Comparison of ENCODE assay signal across 8 mouse cellular contexts in genomic region chr1:85928057-85928687, GRCm38 (mm10). TPM values are rescaled to one million over a fixed set of nuclear protein-coding genes. Genes with fewer than 3 reads are reported as not detected.
DNase-seq lines count a peak whose midpoint lies in the region; ATAC-seq lines count a peak whose summit lies in the region.

Gene 4933407L21Rik, plus strand, starts transcription at chr1:85928483.

- no peaks in the 10 kb centered on the region for H3K27me3 ChIP-seq in heart, embryonic 16.5 days (ENCODE audit: control insufficient read depth, insufficient read depth, low read length)
- no peaks in the 10 kb centered on the region for H3K27me3 ChIP-seq in hindbrain, embryonic 13.5 days
- H3K27me3 ChIP-seq in limb, embryonic 13.5 days = no peaks in the 10 kb centered on the region
- H3K27me3 ChIP-seq in stomach, embryonic 14.5 days (ENCODE audit: control insufficient read depth, insufficient read depth, low read length) = no peaks in the 10 kb centered on the region

- intact Hi-C loops in gastrocnemius, postnatal 36 days (cut with DNase I) = no loop called here

- ATAC-seq in heart, embryonic 16.5 days (replicated peaks; ENCODE audit: extremely low read depth, insufficient read depth, low FRiP score) = peak; percentile 54
- peak; percentile 90 for ATAC-seq in hindbrain, embryonic 13.5 days (ENCODE audit: low FRiP score)
- peak; percentile 87 for ATAC-seq in limb, embryonic 13.5 days (ENCODE audit: low FRiP score, low read depth)
- ATAC-seq in stomach, embryonic 14.5 days (ENCODE audit: insufficient number of reproducible peaks, insufficient read depth, low FRiP score, low read depth) = peak; percentile 58; the same call in 1 of the 2 replicates

- peak within 1 kb of the TSS; percentile 29; the same call in 1 of the 2 replicates for H3K27ac ChIP-seq in heart, embryonic 16.5 days (ENCODE audit: low read length)
- H3K27ac ChIP-seq in hindbrain, embryonic 13.5 days = peak within 1 kb of the TSS; percentile 87
- H3K27ac ChIP-seq in limb, embryonic 13.5 days = peak within 1 kb of the TSS; percentile 33; the same call in 1 of the 2 replicates
- H3K27ac ChIP-seq in stomach, embryonic 14.5 days (ENCODE audit: low read length) = no peak within 1 kb of the TSS

- WGBS in heart, embryonic 16.5 days = 45% methylated on average over 4 of the region's 4 CpGs
- WGBS in hindbrain, embryonic 13.5 days = 21% methylated on average over 4 of the region's 4 CpGs
- 56% methylated on average over 4 of the region's 4 CpGs for WGBS in limb, embryonic 13.5 days
- WGBS in stomach, embryonic 14.5 days = 68% methylated on average over 4 of the region's 4 CpGs

- no peaks in the 10 kb centered on the region for H3K9me3 ChIP-seq in heart, embryonic 16.5 days (replicated peaks; ENCODE audit: control insufficient read depth, low read length)
- H3K9me3 ChIP-seq in hindbrain, embryonic 13.5 days = no peaks in the 10 kb centered on the region
- no peaks in the 10 kb centered on the region for H3K9me3 ChIP-seq in limb, embryonic 13.5 days
- H3K9me3 ChIP-seq in stomach, embryonic 14.5 days (ENCODE audit: control insufficient read depth, low read depth, low read length) = no peaks in the 10 kb centered on the region

- no peak for DNase-seq in heart, adult 8-10 months (ENCODE audit: low spot score)
- peak; percentile 52 to 59 for DNase-seq in cerebellum, postnatal 14 days
- no peak for DNase-seq in gastrocnemius, postnatal 36 days
- no peak for DNase-seq in adrenal gland, adult 8-10 months

- no peak within 1 kb of the TSS for H3K4me2 ChIP-seq in heart, embryonic 16.5 days (ENCODE audit: low read depth, low read length)
- peak within 1 kb of the TSS; percentile 19; the same call in 1 of the 2 replicates for H3K4me2 ChIP-seq in hindbrain, embryonic 13.5 days
- H3K4me2 ChIP-seq in limb, embryonic 13.5 days (replicated peaks) = no peak within 1 kb of the TSS
- H3K4me2 ChIP-seq in stomach, embryonic 14.5 days (replicated peaks; ENCODE audit: low read depth, low read length) = no peak within 1 kb of the TSS

- H3K9ac ChIP-seq in heart, embryonic 16.5 days (ENCODE audit: low read length) = no peak within 1 kb of the TSS; the same call in 1 of the 2 replicates
- 0 out of 2 replicates have a peak within 1 kb of the TSS, but pooled peaks have one; percentile 13 for H3K9ac ChIP-seq in hindbrain, embryonic 13.5 days
- no peak within 1 kb of the TSS for H3K9ac ChIP-seq in limb, embryonic 13.5 days
- no peak within 1 kb of the TSS for H3K9ac ChIP-seq in stomach, embryonic 14.5 days (replicated peaks; ENCODE audit: low read depth, low read length)

- H3K4me1 ChIP-seq in heart, embryonic 16.5 days (ENCODE audit: control insufficient read depth, insufficient read depth, low read length) = peaks cover 18% of the 10 kb centered on the region
- H3K4me1 ChIP-seq in hindbrain, embryonic 13.5 days (replicated peaks) = peaks cover 35% of the 10 kb centered on the region
- H3K4me1 ChIP-seq in limb, embryonic 13.5 days = peaks cover 18% of the 10 kb centered on the region
- H3K4me1 ChIP-seq in stomach, embryonic 14.5 days (ENCODE audit: control insufficient read depth, insufficient read depth, low read length) = peaks cover 17% of the 10 kb centered on the region

- no peaks in the 10 kb centered on the region for H3K36me3 ChIP-seq in heart, embryonic 16.5 days (ENCODE audit: control insufficient read depth, insufficient read depth)
- no peaks in the 10 kb centered on the region for H3K36me3 ChIP-seq in hindbrain, embryonic 13.5 days
- H3K36me3 ChIP-seq in limb, embryonic 13.5 days = no peaks in the 10 kb centered on the region
- no peaks in the 10 kb centered on the region for H3K36me3 ChIP-seq in stomach, embryonic 14.5 days (ENCODE audit: control insufficient read depth, insufficient read depth, low read length)

- H3K4me3 ChIP-seq in heart, embryonic 16.5 days (ENCODE audit: low read length) = no peak within 1 kb of the TSS
- H3K4me3 ChIP-seq in hindbrain, embryonic 13.5 days = no peak within 1 kb of the TSS
- H3K4me3 ChIP-seq in limb, embryonic 13.5 days = no peak within 1 kb of the TSS
- no peak within 1 kb of the TSS for H3K4me3 ChIP-seq in stomach, embryonic 14.5 days (ENCODE audit: low read depth, low read length)

RNA-seq across cellular contexts. Expression of gene 4933407L21Rik, which starts in this region (rescaled TPM):
- 0.09 and 0.21 TPM in 2 replicates for polyA plus RNA-seq in heart, embryonic 16.5 days (2015; fragmentation: Nextera tagmentation; extraction: Ambion mirVana)
- not detected for total RNA-seq in heart, adult 8-10 months (2022)
- 3.5 and 3.6 TPM in 2 replicates for polyA plus RNA-seq in hindbrain, embryonic 13.5 days (2015; fragmentation: Nextera tagmentation; extraction: Ambion mirVana)
- polyA plus RNA-seq in limb, embryonic 13.5 days (2015; fragmentation: Nextera tagmentation; extraction: Ambion mirVana) = 0.56 and 0.77 TPM in 2 replicates
- polyA plus RNA-seq in stomach, embryonic 14.5 days (2014; fragmentation: Nextera tagmentation; extraction: Ambion mirVana) = 0.13 and 0.49 TPM in 2 replicates
- not detected for total RNA-seq in gastrocnemius, postnatal 36 days (2021)
- 1 to 10 TPM in 1 of 4 experiments, under 1 TPM in 1, not detected in 2; 0.30 to 1.3 TPM for total RNA-seq in adrenal gland, adult 8-10 months (2022)

Comparison
In these comparisons a context has a peak if more than half of its experiments do, and no peak if none do; other contexts are left out.
1. Peak in ATAC-seq and H3K27ac ChIP-seq in heart, embryonic 16.5 days; RNA of the gene not detected or under 1 TPM.
2. Peak in ATAC-seq and H3K27ac ChIP-seq in limb, embryonic 13.5 days; RNA of the gene not detected or under 1 TPM.
3. Peak in ATAC-seq in stomach, embryonic 14.5 days; RNA of the gene not detected or under 1 TPM.
4. DNase-seq: peak in cerebellum, postnatal 14 days (2 of 2); none in heart, adult 8-10 months (single experiment), gastrocnemius, postnatal 36 days (0 of 2) and adrenal gland, adult 8-10 months (single experiment).
5. Peak in every context shown above with its lines, with median percentiles within 50 percentile points of each other: ATAC-seq.